Mouse (Mus musculus): ENCODE data around the gene Chchd3. TPM values are rescaled to one million over a fixed set of nuclear protein-coding genes. Genes with fewer than 3 reads are reported as not detected.

Chchd3 gene
- polyA plus RNA-seq, 1 experiment from 2014 or later, result 61.6 TPM

GRCm38 (mm10) chr6:32955481-32955880, 104.6 kb downstream of the Chchd3 start:
- H3K9me3 ChIP-seq (replicated peaks; ENCODE audit: control insufficient read depth, low read length), result no peaks in the 10 kb centered on the region
- no peak overlapping the region for H3K4me3 ChIP-seq (ENCODE audit: low read depth, low read length)
- no peaks in the 10 kb centered on the region for H3K4me1 ChIP-seq (ENCODE audit: control insufficient read depth, low read depth, low read length)
- H3K27ac ChIP-seq (ENCODE audit: low read length), result no peak overlapping the region
- H3K36me3 ChIP-seq (ENCODE audit: control insufficient read depth, insufficient read depth), result no peaks in the 10 kb centered on the region
- 77% methylated on average over 3 of the region's 3 CpGs for WGBS (ENCODE audit: insufficient replicate concordance)
- H3K9ac ChIP-seq (ENCODE audit: low read depth, low read length), result no peak overlapping the region
- H3K27me3 ChIP-seq (ENCODE audit: control insufficient read depth, insufficient read depth, low read depth, low read length), result no peaks in the 10 kb centered on the region
- no peak for ATAC-seq (ENCODE audit: low read depth)
- H3K4me2 ChIP-seq (ENCODE audit: low read depth, low read length), result no peak overlapping the region

GRCm38 (mm10) chr6:32950973-32951372, 109.1 kb downstream of the Chchd3 start:
- H3K36me3 ChIP-seq (ENCODE audit: control insufficient read depth, insufficient read depth), result no peaks in the 10 kb centered on the region
- no peaks in the 10 kb centered on the region for H3K4me1 ChIP-seq (ENCODE audit: control insufficient read depth, low read depth, low read length)
- no peaks in the 10 kb centered on the region for H3K27me3 ChIP-seq (ENCODE audit: control insufficient read depth, insufficient read depth, low read depth, low read length)
- no peak overlapping the region for H3K4me2 ChIP-seq (ENCODE audit: low read depth, low read length)
- H3K4me3 ChIP-seq (ENCODE audit: low read depth, low read length), result no peak overlapping the region
- no peaks in the 10 kb centered on the region for H3K9me3 ChIP-seq (replicated peaks; ENCODE audit: control insufficient read depth, low read length)
- 75% methylated on average over 4 of the region's 4 CpGs for WGBS (ENCODE audit: insufficient replicate concordance)
- no peak for ATAC-seq (ENCODE audit: low read depth)
- no peak overlapping the region for H3K9ac ChIP-seq (ENCODE audit: low read depth, low read length)
- H3K27ac ChIP-seq (ENCODE audit: low read length), result no peak overlapping the region

DNA sequence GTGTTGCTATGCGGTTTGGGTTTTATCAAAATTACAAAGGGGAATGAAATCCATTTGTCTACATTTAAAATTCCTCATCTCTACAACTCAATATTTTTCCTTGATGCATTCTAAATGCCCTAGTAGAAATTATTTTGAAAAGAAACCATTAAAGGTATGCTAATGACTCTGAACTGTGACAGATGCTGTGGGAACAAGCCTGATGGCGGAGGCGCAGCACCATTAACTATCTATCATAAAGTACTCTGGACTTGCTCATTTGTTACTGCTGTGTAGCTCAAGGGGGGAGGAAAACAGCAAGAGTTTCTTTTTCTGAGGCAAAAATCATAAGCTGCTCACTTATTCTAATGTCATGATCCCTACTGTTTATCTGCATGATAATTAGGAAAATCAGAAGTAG, 110.4 kb downstream of the Chchd3 start:
- Histone ChIP-seq H3K36me3 (ENCODE audit: control insufficient read depth, insufficient read depth) (no peaks in the 10 kb centered on the region), H3K4me2 (ENCODE audit: low read depth, low read length) (no peak overlapping the region), H3K9me3 (replicated peaks; ENCODE audit: control insufficient read depth, low read length) (no peaks in the 10 kb centered on the region), H3K4me3 (ENCODE audit: low read depth, low read length) (no peak overlapping the region), H3K9ac (ENCODE audit: low read depth, low read length) (no peak overlapping the region), H3K27ac (ENCODE audit: low read length) (no peak overlapping the region), H3K27me3 (ENCODE audit: control insufficient read depth, insufficient read depth, low read depth, low read length) (no peaks in the 10 kb centered on the region), H3K4me1 (ENCODE audit: control insufficient read depth, low read depth, low read length) (no peaks in the 10 kb centered on the region)
- 86% methylated on average over 3 of the region's 3 CpGs for WGBS (ENCODE audit: insufficient replicate concordance)
- ATAC-seq (ENCODE audit: low read depth), result no peak

DNA sequence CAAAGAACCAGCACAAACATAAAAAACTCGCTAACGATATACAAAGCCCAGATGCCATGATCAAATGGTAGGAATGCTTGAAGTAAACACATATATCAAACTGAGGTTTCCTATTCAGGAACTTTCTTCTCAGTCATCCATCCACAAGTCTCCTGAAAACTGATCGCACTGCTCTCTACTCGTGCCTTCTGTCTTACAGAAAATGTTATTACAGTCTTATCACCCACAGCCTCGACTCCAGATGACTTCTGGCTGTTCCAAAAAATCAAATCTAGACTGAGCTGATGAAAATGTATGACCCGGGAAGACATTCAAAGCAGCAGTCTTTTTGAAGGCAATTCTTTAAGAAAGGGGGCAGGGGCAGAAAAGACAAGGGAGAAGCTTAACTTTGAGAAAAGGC, 112.8 kb downstream of the Chchd3 start:
- H3K9ac ChIP-seq (ENCODE audit: low read depth, low read length), result no peak overlapping the region
- H3K9me3 ChIP-seq (replicated peaks; ENCODE audit: control insufficient read depth, low read length), result no peaks in the 10 kb centered on the region
- no peak overlapping the region for H3K27ac ChIP-seq (ENCODE audit: low read length)
- H3K36me3 ChIP-seq (ENCODE audit: control insufficient read depth, insufficient read depth), result no peaks in the 10 kb centered on the region
- no peak overlapping the region for H3K4me2 ChIP-seq (ENCODE audit: low read depth, low read length)
- H3K27me3 ChIP-seq (ENCODE audit: control insufficient read depth, insufficient read depth, low read depth, low read length), result no peaks in the 10 kb centered on the region
- 46% methylated on average over 6 of the region's 6 CpGs for WGBS (ENCODE audit: insufficient replicate concordance)
- no peak for ATAC-seq (ENCODE audit: low read depth)
- no peaks in the 10 kb centered on the region for H3K4me1 ChIP-seq (ENCODE audit: control insufficient read depth, low read depth, low read length)
- no peak overlapping the region for H3K4me3 ChIP-seq (ENCODE audit: low read depth, low read length)

GRCm38 (mm10) chr6:32944956-32945355, 115.1 kb downstream of the Chchd3 start:
- no peak overlapping the region for H3K4me2 ChIP-seq (ENCODE audit: low read depth, low read length)
- H3K9me3 ChIP-seq (replicated peaks; ENCODE audit: control insufficient read depth, low read length), result no peaks in the 10 kb centered on the region
- H3K4me3 ChIP-seq (ENCODE audit: low read depth, low read length), result no peak overlapping the region
- no peaks in the 10 kb centered on the region for H3K4me1 ChIP-seq (ENCODE audit: control insufficient read depth, low read depth, low read length)
- H3K36me3 ChIP-seq (ENCODE audit: control insufficient read depth, insufficient read depth), result no peaks in the 10 kb centered on the region
- no peak for ATAC-seq (ENCODE audit: low read depth)
- no peaks in the 10 kb centered on the region for H3K27me3 ChIP-seq (ENCODE audit: control insufficient read depth, insufficient read depth, low read depth, low read length)
- whole genome bisulfite sequencing (ENCODE audit: insufficient replicate concordance), result 76% methylated on average over 1 of the region's 1 CpGs
- no peak overlapping the region for H3K27ac ChIP-seq (ENCODE audit: low read length)
- no peak overlapping the region for H3K9ac ChIP-seq (ENCODE audit: low read depth, low read length)

DNA sequence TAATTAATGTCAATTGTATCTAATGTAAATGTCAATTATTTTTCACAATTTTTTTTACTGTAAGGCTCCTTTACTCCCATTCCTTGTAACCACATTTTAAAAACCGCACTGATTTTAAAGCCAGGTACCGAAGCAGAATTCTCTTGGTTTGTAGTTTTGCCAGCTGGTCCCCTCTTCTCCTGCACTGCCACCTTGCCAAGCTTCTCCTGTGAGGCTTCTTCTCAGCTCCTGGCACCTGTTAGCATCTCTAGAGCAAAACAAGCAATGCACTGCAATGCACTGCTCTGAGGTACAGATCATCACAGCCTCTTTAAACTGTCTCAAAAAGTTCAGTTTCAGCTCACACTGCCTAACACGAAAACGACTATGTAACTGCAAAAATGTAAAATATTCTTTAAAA, 116.4 kb downstream of the Chchd3 start:
- Histone ChIP-seq H3K36me3 (ENCODE audit: control insufficient read depth, insufficient read depth) (no peaks in the 10 kb centered on the region), H3K4me2 (ENCODE audit: low read depth, low read length) (no peak overlapping the region), H3K4me3 (ENCODE audit: low read depth, low read length) (no peak overlapping the region), H3K27ac (ENCODE audit: low read length) (no peak overlapping the region), H3K4me1 (ENCODE audit: control insufficient read depth, low read depth, low read length) (no peaks in the 10 kb centered on the region), H3K9me3 (replicated peaks; ENCODE audit: control insufficient read depth, low read length) (no peaks in the 10 kb centered on the region), H3K27me3 (ENCODE audit: control insufficient read depth, insufficient read depth, low read depth, low read length) (no peaks in the 10 kb centered on the region), H3K9ac (ENCODE audit: low read depth, low read length) (no peak overlapping the region)
- ATAC-seq (ENCODE audit: low read depth), result no peak
- 78% methylated on average over 4 of the region's 4 CpGs for WGBS (ENCODE audit: insufficient replicate concordance)

DNA sequence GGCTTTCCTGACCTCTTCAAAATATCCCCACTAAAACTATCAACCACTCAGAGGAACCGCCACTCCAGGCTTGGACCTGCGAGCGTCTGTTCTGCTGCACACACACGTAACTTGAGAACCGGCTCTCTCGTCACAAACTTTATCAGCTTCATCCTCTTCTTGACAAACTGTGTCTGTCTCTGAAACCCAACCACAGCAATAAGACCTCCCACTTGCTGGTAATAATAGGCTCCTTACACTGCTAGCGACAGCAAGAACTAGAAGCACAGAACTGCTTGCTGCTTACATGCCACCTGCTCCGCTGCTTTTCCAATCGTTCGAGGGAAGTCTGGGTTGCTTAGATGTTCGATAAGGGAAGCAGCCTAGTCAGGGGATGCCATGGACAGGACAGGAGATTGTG, 119.8 kb downstream of the Chchd3 start:
- WGBS (ENCODE audit: insufficient replicate concordance), result 52% methylated on average over 11 of the region's 11 CpGs
- Histone ChIP-seq H3K4me2 (ENCODE audit: low read depth, low read length) (no peak overlapping the region), H3K9me3 (replicated peaks; ENCODE audit: control insufficient read depth, low read length) (no peaks in the 10 kb centered on the region), H3K4me1 (ENCODE audit: control insufficient read depth, low read depth, low read length) (no peaks in the 10 kb centered on the region; the same call in 1 of the 2 replicates), H3K27ac (ENCODE audit: low read length) (no peak overlapping the region), H3K9ac (ENCODE audit: low read depth, low read length) (no peak overlapping the region), H3K36me3 (ENCODE audit: control insufficient read depth, insufficient read depth) (no peaks in the 10 kb centered on the region), H3K4me3 (ENCODE audit: low read depth, low read length) (no peak overlapping the region), H3K27me3 (ENCODE audit: control insufficient read depth, insufficient read depth, low read depth, low read length) (no peaks in the 10 kb centered on the region)
- ATAC-seq (ENCODE audit: low read depth), result no peak

DNA sequence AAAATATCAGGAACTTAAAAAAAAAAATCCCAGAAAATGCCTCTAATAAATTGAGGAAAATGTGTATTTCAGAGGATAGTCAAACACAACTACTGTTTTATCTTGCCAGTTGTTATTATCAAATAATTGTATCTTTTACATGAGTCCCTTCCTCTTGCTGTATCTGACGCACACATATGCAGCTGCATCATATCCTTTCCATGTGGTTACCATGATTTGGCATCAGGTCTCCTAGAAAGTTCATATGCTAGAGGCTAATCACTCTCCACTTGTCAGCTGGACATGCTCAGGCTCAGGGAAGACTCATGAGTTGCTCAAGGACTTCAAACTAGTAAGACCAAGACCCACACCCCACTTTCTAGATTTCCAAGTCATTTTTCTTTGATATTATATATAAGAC, 122.4 kb downstream of the Chchd3 start:
- Histone ChIP-seq H3K27ac (ENCODE audit: low read length) (no peak overlapping the region), H3K4me3 (ENCODE audit: low read depth, low read length) (no peak overlapping the region), H3K9me3 (replicated peaks; ENCODE audit: control insufficient read depth, low read length) (no peaks in the 10 kb centered on the region), H3K36me3 (ENCODE audit: control insufficient read depth, insufficient read depth) (no peaks in the 10 kb centered on the region), H3K4me2 (ENCODE audit: low read depth, low read length) (no peak overlapping the region), H3K9ac (ENCODE audit: low read depth, low read length) (no peak overlapping the region), H3K4me1 (ENCODE audit: control insufficient read depth, low read depth, low read length) (no peaks in the 10 kb centered on the region; the same call in 1 of the 2 replicates), H3K27me3 (ENCODE audit: control insufficient read depth, insufficient read depth, low read depth, low read length) (no peaks in the 10 kb centered on the region)
- no peak for ATAC-seq (ENCODE audit: low read depth)
- 32% methylated on average over 1 of the region's 1 CpGs for WGBS (ENCODE audit: insufficient replicate concordance)

GRCm38 (mm10) chr6:32936794-32937193, 123.3 kb downstream of the Chchd3 start:
- Histone ChIP-seq H3K36me3 (ENCODE audit: control insufficient read depth, insufficient read depth) (no peaks in the 10 kb centered on the region), H3K4me2 (ENCODE audit: low read depth, low read length) (no peak overlapping the region), H3K4me3 (ENCODE audit: low read depth, low read length) (no peak overlapping the region), H3K4me1 (ENCODE audit: control insufficient read depth, low read depth, low read length) (no peaks in the 10 kb centered on the region; the same call in 1 of the 2 replicates), H3K9me3 (replicated peaks; ENCODE audit: control insufficient read depth, low read length) (no peaks in the 10 kb centered on the region), H3K27ac (ENCODE audit: low read length) (no peak overlapping the region), H3K27me3 (ENCODE audit: control insufficient read depth, insufficient read depth, low read depth, low read length) (no peaks in the 10 kb centered on the region), H3K9ac (ENCODE audit: low read depth, low read length) (no peak overlapping the region)
- 85% methylated on average over 3 of the region's 3 CpGs for WGBS (ENCODE audit: insufficient replicate concordance)
- no peak for ATAC-seq (ENCODE audit: low read depth)

Measured in liver, embryonic 16.5 days (tissue).